Mouse (Mus musculus) midbrain, embryonic 16.5 days (tissue): ENCODE data around the gene Marcksl1. TPM values are rescaled to one million over a fixed set of nuclear protein-coding genes. Genes with fewer than 3 reads are reported as not detected.
"Not testable (repeated sequence)": the region's sequence is repeated elsewhere in the genome, so short reads cannot be mapped to it uniquely, and the experiment has no call there.

Experiments
- ATAC-seq: fragments of 200-750 bp; cut with Nextera tagmentation; 2 replicates; pipeline ENCODE4 v1.8.0; 2017; ENCODE audit warnings: moderate TSS enrichment
- H3K27ac ChIP-seq: fragments of 300-500 bp; sonication (generic); 2 replicates; pipeline ENCODE4 v1.5.1; 2014; ENCODE audit warnings: mild to moderate bottlenecking, low read length, mixed read lengths
- H3K27me3 ChIP-seq: fragments of 300-500 bp; sonication (generic); 2 replicates; pipeline ENCODE4 v1.6.1; 2014; ENCODE audit warnings: low read depth, low read length, mixed read lengths; ENCODE audit not compliant: control insufficient read depth, insufficient read depth
- H3K36me3 ChIP-seq: fragments of 300-500 bp; sonication (generic); 2 replicates; pipeline ENCODE4 v1.6.1; 2014; ENCODE audit warnings: mild to moderate bottlenecking, low read length, moderate library complexity, mixed read lengths; ENCODE audit not compliant: control insufficient read depth, insufficient read depth
- H3K4me1 ChIP-seq: fragments of 300-500 bp; sonication (generic); 2 replicates; pipeline ENCODE4 v1.6.1; 2014; ENCODE audit warnings: mild to moderate bottlenecking, low read length, mixed read lengths; ENCODE audit not compliant: control insufficient read depth, insufficient read depth
- H3K4me2 ChIP-seq: fragments of 300-500 bp; sonication (generic); 2 replicates; pipeline ENCODE4 v1.6.1; 2014; ENCODE audit warnings: mild to moderate bottlenecking, low read length, mixed read lengths
- H3K4me3 ChIP-seq: fragments of 300-500 bp; sonication (generic); 2 replicates; pipeline ENCODE4 v1.5.1; 2014; ENCODE audit warnings: low read depth, mild to moderate bottlenecking, low read length, moderate library complexity, mixed read lengths
- H3K9ac ChIP-seq: fragments of 300-500 bp; sonication (generic); 2 replicates; pipeline ENCODE4 v1.6.1; 2014; ENCODE audit warnings: low read depth, low read length, mixed read lengths
- H3K9me3 ChIP-seq: fragments of 300-500 bp; sonication (generic); replicated peaks from 2 replicates; pipeline ENCODE4 v1.6.1; 2014; ENCODE audit warnings: mild to moderate bottlenecking, low read length, mixed read lengths; ENCODE audit not compliant: control insufficient read depth, poor library complexity, severe bottlenecking
- WGBS: fragments of 180-500 bp; shearing (Covaris S2); extraction: QIAGEN DNeasy Blood & Tissue Kit; methylation state at CpG from one replicate; pipeline ENCODE4 v1.1.7; 2014; 5-methylcytosine and 5-hydroxymethylcytosine counted together
- polyA plus RNA-seq: library from polyadenylated mRNA; unstranded; fragments of >200 nt; fragmentation: Nextera tagmentation; extraction: Ambion mirVana; gene quantifications from 2 replicates; pipeline ENCODE4 v1.2.1, GENCODE M21; 2015

The Marcksl1 gene
- polyA plus RNA-seq, 1 experiment from 2014 or later: 1,543 TPM

DNA sequence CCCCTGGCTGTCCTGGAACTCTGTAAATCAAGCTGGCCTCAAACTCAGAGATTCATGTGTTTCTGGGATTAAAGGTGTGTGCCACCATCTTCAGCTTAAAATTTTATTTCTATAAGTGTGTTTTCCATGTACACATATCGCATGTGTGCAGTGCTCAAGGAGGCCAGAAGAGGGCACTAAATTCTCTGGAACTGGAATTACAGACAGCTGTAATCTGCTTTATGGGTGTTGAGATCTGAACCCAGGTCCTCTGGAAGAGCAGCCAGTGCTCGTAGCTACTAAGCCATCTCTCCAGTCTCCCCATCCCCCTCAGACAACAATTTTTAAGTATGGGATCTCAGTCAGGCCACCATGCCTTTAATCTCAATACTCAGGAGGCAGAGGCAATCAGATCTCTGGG is 35.9 kb downstream of the Marcksl1 start:
- WGBS: 95% methylated on average over 2 of the region's 2 CpGs
- H3K36me3 ChIP-seq: no peaks in the 10 kb centered on the region

GRCm38 (mm10) chr4:129550295-129550694 is 36.9 kb downstream of the Marcksl1 start:
- no peak for ATAC-seq
- H3K4me3 ChIP-seq: no peak overlapping the region
- no peak overlapping the region for H3K9ac ChIP-seq
- no peaks in the 10 kb centered on the region for H3K9me3 ChIP-seq
- no peaks in the 10 kb centered on the region for H3K36me3 ChIP-seq
- no peaks in the 10 kb centered on the region for H3K27me3 ChIP-seq
- no peak overlapping the region for H3K27ac ChIP-seq
- no peak overlapping the region for H3K4me2 ChIP-seq
- WGBS: 79% methylated on average over 1 of the region's 1 CpGs
- H3K4me1 ChIP-seq: peaks cover 8% of the 10 kb centered on the region

More for the DNA sequence above, 35.9 kb downstream of the Marcksl1 start:
- H3K4me1 ChIP-seq: no peaks in the 10 kb centered on the region
- H3K27ac ChIP-seq: no peak overlapping the region
- no peak overlapping the region for H3K4me3 ChIP-seq
- ATAC-seq: no peak
- no peak overlapping the region for H3K9ac ChIP-seq
- H3K27me3 ChIP-seq: no peaks in the 10 kb centered on the region
- H3K9me3 ChIP-seq: no peaks in the 10 kb centered on the region
- no peak overlapping the region for H3K4me2 ChIP-seq

- not testable (repeated sequence) for H3K9me3 ChIP-seq, H3K36me3 ChIP-seq, H3K4me3 ChIP-seq, H3K27me3 ChIP-seq, H3K27ac ChIP-seq, ATAC-seq, H3K9ac ChIP-seq
- Histone ChIP-seq H3K4me1 (peaks cover 13% of the 10 kb centered on the region), H3K4me2 (peak overlapping the region; percentile 90)
- WGBS: 47% methylated on average over 4 of the region's 6 CpGs
Observed at GRCm38 (mm10) chr4:129554512-129554911, 41.1 kb downstream of the Marcksl1 start.

DNA sequence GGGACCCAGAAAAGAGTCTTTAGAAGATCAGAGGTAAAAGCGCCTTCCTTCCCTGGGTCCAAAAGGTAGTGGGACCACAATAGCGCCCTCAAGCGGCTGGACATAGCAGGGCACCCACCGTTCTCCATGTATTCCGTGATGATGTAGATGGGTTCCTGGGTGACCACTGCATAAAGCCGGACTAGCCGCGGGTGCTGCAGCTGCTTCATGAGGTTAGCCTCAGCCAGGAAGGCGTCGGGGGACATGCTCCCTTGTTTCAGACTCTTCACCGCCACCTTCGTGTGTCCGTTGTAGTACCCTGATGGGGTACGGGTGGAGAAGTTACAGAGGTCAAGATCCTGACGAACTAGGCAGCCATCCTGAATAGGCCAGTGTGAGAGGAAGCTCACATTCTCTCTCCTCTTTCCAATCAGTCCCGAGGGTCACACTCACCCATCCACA is 42.1 kb downstream of the Marcksl1 start:
- H3K27me3 ChIP-seq: no peaks in the 10 kb centered on the region
- H3K4me2 ChIP-seq: peak overlapping the region; percentile 90
- no peaks in the 10 kb centered on the region for H3K36me3 ChIP-seq
- no peaks in the 10 kb centered on the region for H3K9me3 ChIP-seq
- peak overlapping the region; percentile 54 for H3K4me3 ChIP-seq
- peak overlapping the region; percentile 83 for H3K27ac ChIP-seq
- WGBS: 3% methylated on average over 16 of the region's 16 CpGs
- H3K4me1 ChIP-seq: peaks cover 13% of the 10 kb centered on the region
- H3K9ac ChIP-seq: peak overlapping the region; percentile 73
- peak; percentile 66 for ATAC-seq

DNA sequence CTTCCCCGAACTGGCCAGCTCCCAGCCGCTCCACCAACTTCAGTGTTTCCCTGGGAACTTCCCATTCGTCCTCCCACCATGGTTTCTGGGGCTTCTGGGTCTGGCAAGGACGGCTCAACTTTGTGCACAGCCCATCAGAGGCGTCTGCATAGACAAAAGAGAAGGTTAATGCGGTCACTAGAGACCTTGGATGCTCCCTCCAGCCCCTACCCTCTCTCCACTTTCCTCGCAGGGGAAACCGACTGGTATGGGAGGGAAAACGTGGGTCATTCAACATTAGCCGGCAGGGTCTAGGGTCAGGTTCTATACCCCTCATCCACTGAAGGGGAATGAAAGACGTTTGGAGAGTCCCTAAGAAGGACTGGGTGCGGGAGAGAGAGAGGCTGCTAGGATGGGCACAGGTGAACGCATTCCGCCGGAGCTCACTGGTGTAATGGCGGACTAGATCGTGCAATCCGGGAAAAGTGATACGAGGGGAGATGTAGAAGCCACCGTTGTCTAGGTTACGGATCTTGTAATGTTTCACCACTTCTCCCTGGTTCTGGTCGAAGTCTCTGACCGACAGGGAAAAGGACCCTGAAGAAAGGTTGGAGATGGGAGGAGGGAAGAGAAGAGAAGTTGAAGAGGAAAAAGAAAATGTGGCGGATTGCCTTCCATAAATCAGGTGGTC is 42.6 kb downstream of the Marcksl1 start:
- Histone ChIP-seq H3K9ac (peak overlapping the region; percentile 73), H3K4me1 (peaks cover 13% of the 10 kb centered on the region), H3K4me3 (peak overlapping the region; percentile 54), H3K4me2 (peak overlapping the region; percentile 90), H3K27ac (peak overlapping the region; percentile 83), H3K27me3 (no peaks in the 10 kb centered on the region), H3K36me3 (no peaks in the 10 kb centered on the region), H3K9me3 (no peaks in the 10 kb centered on the region)
- ATAC-seq: peak; percentile 80
- 1% methylated on average over 24 of the region's 24 CpGs for WGBS

DNA sequence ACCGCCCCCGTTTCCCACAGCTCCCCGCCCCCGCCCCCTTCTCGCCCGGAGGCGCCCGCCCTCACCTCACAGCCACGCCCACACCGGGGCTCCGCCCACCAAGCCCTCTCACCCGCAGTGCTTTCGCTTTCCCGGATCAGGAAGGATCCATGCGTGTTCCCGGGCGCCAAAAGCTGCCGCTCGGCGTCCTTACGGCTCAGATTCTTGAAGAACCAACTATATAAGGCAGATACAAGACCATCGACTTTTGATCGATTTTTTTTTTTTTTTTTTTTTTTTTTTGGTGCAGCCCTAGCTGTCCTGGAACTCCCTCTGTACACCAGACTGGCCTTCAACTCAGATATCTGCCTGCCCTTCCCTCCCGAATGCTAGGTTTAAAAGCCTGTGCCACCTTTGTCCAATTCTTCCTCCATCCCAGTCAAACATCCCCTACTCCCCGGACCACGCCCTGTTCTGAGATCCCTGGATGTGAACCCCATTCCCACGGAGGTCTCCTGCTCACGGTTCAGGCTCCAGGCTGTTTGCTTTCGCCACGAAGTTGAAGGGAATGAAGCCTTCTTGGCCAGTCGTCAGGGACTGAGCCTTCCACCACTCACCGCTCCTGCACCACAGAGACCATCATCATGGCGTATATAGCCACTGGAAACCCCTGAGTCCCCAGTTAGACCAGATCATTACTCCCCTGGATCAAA is 43.3 kb downstream of the Marcksl1 start:
- peak; percentile 74 for ATAC-seq
- Histone ChIP-seq H3K9me3 (no peaks in the 10 kb centered on the region), H3K9ac (peak overlapping the region; percentile 73), H3K4me2 (peak overlapping the region; percentile 90), H3K4me3 (peak overlapping the region; percentile 54), H3K4me1 (peaks cover 13% of the 10 kb centered on the region), H3K27me3 (no peaks in the 10 kb centered on the region), H3K36me3 (no peaks in the 10 kb centered on the region), H3K27ac (peak overlapping the region; percentile 83)
- 8% methylated on average over 31 of the region's 33 CpGs for WGBS

DNA sequence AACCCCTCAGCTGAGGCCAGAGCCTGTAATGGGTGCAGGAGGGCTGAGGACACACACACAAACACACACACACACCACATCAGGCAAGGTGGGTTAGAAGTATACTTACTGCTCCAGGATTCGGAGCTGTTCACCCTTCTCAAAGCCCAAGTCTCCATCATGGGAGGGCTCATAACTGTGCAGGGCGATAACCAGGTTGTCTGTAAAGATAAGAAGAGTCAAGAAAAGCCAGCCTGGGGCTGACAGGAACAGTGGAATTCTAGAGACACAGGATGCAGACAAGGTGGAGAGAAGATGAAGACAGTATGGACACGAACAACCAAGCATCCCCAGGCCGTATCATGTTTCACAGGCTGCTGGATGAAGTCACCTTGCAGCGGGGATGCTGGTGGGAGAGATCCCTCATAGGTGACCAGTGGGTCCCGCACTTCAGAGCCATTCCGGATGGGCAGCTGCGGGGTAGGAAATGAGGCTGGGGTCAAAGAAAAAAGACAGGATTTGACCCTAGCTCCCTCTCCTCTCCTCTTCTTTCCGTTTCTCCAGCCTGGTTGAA is 44.0 kb downstream of the Marcksl1 start:
- H3K36me3 ChIP-seq: no peaks in the 10 kb centered on the region
- H3K9me3 ChIP-seq: no peaks in the 10 kb centered on the region
- peak overlapping the region; percentile 90 for H3K4me2 ChIP-seq
- 83% methylated on average over 9 of the region's 9 CpGs for WGBS
- no peak overlapping the region for H3K4me3 ChIP-seq
- peak overlapping the region; percentile 73; the same call in 1 of the 2 replicates for H3K9ac ChIP-seq
- H3K27me3 ChIP-seq: no peaks in the 10 kb centered on the region
- peaks cover 13% of the 10 kb centered on the region for H3K4me1 ChIP-seq
- no peak overlapping the region; the same call in 1 of the 2 replicates for H3K27ac ChIP-seq
- no peak for ATAC-seq

- Histone ChIP-seq H3K4me3 (no peak overlapping the region), H3K4me2 (no peak overlapping the region), H3K9ac (no peak overlapping the region), H3K9me3 (no peaks in the 10 kb centered on the region), H3K27me3 (no peaks in the 10 kb centered on the region), H3K4me1 (peaks cover 13% of the 10 kb centered on the region), H3K36me3 (no peaks in the 10 kb centered on the region), H3K27ac (no peak overlapping the region)
- 85% methylated on average over 12 of the region's 12 CpGs for WGBS
- ATAC-seq: no peak
Observed at GRCm38 (mm10) chr4:129558321-129558955, 45.1 kb downstream of the Marcksl1 start.
